Mouse (Mus musculus) testis, postnatal 14 days (tissue): ENCODE measurements around the gene Gm11099.

ENCODE experiments used
- DNase-seq: peaks from one replicate; pipeline ENCODE4 v3.0.0; 2021; ENCODE audit warnings: low spot score

The Gm11099 gene

DNA sequence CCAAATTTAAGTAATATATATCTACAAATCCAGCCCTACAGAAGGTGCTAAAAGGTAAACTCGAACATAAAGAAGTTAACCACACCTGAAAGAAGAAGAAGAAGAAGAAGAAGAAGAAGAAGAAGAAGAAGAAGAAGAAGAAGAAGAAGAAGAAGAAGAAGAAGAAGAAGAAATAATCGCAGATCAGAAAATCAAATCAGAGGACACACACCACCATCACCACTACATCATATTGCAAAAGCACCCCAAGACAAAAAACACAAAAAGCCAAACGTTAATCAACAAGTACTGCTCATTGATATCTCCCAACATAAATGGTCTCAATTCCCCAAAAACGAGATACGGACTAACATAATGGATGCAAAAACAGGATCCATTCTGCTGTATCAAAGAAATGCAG lies at the start of gene Gm11099:
Gm11099 (plus strand) TSS at position 301 of the 400 bp plus-strand sequence.
- no peak for DNase-seq

DNA sequence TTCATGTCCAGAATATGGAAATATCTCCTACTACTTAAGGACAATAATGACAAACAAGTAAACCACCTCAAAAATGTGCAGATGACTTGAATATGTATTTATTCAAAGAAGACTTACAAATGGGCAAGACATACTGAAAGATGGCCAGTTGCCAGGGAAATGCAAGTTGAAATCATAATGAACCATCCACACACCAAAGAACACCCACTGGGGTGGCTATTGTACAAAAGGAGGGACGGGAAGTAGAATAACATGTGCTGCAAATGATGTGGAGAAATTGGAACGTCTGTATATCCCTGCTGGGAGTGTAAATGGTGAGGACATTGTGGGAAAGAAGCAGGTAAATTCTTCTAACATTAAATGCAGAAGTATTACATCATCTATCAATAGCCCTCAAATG lies 46.3 kb upstream of the Gm11099 start:
- no peak for DNase-seq

DNA sequence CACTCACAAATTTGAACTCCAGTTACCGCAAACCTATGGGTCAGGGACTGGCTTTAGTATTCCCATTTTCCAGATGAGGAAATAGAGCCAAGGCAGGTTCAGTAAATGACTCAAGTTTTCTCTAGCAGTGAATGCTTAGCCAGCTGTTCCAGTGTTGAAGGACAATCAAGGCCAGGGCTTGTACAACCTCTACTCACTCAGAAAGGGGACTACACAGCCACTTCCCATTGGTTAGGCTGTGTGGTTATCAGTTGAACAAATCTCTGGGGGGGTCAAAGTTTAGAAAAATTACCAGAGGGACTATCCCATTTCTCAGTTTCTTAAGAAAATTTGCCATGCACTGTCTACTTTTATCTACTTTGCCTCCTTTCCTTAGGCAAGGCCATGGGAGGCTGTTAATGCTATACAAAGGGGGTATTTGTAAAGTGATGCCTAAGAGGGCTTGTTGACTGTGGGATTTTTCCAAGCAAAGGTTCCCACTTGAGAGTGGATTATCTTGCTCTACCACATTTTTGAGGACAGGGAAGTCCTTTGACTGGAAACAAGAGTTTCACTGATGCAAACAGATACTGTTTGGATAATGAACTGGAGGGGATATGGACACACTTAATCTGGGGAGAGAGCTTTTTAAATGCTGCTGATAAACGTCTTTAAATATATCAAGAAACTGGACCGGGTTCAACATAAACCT lies 30.2 kb upstream of the Gm11099 start:
- DNase-seq = no peak

DNA sequence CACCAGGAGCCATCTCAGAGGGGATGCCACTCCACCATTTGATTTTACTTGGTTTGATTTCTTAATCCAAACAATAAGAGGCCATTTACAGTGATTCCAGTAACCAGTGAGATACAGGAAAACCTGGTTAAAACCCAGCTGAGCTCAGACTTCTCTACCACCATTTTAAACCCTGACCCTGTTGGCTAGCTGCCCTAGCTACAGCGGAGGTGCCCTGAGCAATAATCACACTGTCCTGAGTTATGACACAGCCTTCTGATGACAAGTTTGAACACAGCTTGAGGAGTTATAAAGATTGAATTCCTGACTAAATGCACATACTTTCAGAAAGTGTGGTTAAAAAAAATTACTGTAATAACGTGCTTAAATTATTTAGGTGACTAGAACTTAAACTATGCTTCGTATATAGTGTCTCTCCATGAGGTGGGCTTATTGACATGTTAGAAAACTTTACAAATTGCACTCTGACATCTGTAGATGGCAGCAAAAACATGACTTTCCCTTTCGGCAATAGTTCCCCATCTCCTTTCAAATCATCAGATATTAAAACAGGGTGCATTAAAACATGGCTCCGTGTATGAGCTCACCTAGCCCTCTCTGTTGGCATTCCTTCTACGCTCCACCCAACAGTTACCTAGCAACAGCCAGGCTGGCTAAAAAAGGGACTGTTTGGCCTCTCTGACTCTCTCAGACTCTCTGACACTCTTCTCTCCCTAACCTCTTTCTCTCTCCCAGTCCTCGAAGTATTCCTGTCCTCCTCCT lies 29.1 kb upstream of the Gm11099 start:
- peak; percentile 11 for DNase-seq

DNA sequence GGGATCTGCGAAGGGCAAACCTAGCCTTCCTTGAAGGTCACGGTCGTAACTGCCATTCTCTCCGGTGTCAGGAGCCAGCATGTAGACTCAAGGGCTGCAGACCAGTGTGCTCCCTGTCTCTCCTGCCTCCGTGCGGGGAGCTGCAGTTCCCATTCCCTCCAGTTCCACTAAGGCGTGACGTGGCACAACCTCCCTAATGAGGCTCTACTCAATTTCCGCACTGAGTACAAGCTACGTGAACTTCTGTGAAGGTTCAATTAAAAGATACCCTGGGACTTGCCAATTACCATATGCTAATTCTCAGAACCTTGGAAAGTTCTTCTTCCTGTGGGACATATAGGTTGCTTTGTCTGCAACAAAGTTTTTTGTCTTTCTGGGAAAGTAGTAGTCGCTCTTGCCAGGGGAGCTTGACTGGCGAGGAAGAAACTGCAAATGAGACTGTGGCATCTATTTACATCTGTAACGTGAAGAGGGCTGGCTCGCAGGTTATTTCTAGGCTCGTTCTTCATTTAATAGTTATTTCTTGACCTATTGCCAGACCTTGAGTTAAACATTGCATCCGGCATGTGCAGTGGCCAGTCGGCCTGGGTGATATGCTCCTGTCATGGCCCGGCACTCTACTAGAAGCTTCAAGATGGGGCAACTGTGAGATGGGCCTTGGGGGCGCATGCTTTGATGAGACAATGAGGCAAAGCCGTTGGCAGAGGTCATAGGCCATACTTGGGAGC lies 26.8 kb upstream of the Gm11099 start:
- DNase-seq = no peak

DNA sequence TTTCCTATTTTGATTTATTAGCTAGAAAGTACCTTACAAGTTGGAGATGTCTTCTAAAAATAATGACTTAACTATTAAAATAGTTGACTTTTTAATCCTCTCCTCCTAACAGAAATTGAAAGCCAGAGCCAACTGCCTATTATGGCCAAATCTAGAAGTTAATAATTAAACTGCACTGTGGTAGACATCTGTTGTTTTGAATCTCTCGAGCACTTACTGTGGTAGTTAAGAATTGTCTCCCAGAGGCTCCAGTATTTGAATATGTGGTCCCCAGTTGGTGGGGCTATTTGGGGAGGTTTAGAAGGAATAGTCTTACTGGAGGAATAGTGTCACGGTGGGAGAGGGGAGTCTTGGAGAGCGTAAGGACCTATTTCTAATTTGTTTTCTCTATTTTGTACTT lies 18.2 kb upstream of the Gm11099 start:
- DNase-seq = no peak

DNA sequence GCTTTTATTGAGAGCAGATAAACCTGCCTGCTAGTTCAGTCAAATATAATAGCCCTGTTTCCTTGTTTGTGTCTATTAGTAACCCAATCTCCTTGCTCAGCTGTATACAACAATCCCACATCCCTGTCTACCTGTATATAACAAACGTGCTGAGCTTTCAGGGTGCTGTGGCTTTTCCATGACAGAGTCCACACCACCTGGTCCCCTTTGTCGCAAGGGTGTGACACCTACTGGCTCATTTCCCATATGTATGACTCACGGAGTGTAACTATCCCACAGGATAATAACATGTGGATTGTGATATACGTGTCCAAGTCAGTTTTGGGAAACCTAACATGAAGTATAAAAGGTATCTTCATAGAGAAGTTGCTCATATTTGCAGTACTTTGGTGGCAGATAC lies 16.8 kb upstream of the Gm11099 start:
- DNase-seq = no peak

DNA sequence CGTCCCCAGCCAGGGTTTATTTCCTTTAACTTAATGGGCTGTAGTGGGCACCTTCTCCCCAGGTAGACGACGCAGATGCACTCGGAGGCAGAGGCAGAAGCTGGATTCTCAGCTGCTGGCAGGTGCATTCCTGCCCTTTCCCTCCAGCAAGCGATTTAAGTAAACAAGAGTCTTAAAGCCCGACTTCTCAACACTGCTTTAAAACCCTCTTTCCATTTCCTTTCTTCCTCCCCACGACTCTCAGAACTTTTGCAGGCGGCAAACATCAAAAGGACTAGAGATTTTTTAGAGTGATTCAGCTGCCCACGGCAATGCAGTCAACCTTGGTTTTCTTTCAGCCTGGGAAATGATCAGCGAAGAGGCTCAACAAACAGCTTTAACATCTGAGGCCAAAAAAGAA lies 14.7 kb upstream of the Gm11099 start:
- no peak for DNase-seq

DNA sequence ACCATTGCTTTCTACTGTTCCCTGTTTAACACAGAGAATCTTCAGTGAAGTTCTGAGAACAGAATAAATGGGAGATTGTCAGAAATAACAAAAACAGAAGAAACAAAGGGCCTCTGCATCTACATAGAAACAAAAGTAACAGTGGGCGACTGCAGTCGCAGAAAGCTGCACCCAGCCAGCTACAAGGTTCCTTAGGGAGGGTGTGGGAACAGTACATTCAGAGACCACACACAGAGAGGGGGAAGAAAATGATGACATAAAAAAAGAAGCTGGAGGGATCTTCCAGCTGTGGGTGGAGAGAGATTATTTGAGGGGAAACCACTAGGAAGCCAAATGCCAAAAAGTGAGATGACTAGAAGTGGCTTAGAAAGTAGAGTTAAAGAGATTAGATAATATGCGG lies 20.6 kb downstream of the Gm11099 start:
- peak; percentile 45 for DNase-seq

DNA sequence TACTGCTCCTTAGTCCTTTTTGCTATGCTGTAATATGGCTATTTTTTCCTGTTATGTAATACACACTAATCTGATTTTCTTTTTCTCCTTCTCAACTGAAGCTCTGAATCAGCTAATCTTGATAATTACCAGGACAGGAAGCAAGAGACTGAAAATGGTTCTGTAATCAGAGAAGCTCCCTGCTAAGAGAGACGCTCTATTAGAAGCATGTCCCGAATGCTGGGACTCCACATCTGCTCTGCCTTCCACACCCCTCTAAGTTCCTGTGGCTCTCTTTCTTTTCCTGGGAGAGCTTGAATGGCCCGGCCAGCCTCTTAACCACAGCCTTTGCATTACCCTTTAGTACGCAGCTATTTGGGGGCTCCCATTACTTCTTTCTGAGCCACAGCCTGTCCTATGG lies 45.8 kb downstream of the Gm11099 start:
- no peak for DNase-seq

DNA sequence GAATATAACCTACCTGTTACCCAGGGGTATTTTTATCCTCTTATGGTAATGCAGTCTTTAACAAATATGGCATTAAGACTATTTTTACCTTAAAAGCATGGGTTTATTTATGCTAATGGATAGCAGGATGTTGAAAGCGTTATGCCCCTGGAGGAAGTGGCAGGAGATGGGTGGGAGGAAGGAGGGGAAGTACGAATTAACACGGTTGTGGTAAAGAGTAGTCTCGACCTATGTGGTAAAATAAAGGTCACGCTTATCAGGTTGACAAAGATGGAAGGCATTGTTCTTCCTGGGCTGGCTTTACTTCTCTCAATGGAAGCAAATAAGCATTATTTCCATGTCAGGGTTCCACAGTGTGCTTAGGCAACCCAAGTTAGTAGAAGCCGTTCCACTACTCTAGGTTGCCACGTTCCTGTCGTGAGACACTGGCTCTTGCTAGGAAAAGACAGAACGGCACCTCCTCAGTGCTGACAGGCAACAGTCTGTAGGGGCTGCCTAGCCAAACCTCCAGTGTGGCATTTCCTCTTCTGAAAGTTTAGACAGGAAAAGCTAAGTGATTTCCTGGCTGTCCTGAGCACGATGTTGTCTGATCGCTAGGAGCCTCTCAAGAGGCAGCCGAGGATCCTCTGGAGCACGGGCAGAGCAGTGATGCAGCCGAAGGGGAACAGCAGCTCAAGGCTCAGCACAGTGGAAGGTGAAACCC lies 47.7 kb downstream of the Gm11099 start:
- no peak for DNase-seq

DNA sequence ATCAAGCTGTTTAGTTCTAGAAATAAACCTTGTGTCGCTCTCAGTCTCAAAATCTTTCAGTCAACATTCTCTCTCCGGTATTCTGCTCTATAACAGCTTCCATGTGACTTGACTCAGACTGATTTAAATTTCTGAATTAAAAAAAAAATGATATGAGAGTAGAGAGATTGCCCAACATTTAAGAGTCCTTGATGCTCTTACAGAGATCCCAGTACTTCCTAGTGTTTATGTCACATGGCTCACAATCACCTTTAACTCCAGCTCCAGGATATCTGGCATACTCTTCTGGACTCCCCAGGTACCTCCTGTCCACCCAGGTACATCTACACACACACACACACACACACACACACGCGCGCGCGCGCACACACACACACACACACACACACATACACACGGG lies 53.1 kb downstream of the Gm11099 start:
- no peak for DNase-seq

DNA sequence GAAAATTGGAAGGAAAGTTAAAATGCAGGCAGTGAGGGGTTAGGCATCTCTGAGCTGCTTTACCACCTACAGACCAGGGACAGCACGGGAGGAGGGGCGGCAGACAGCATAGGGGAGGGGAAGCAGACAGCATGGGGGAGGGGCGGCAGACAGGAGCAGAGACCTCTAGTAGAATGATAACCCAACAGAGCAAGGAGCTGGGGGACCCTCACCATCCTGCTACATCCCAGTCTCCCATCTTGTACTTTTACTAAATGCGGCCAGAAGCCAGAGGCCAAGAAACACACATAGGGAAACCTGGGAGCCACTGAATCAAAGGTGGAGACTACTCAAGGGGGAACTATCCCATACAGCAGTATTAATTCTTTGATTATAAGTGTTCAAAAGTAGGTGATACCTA lies 59.1 kb downstream of the Gm11099 start:
- DNase-seq = no peak

DNA sequence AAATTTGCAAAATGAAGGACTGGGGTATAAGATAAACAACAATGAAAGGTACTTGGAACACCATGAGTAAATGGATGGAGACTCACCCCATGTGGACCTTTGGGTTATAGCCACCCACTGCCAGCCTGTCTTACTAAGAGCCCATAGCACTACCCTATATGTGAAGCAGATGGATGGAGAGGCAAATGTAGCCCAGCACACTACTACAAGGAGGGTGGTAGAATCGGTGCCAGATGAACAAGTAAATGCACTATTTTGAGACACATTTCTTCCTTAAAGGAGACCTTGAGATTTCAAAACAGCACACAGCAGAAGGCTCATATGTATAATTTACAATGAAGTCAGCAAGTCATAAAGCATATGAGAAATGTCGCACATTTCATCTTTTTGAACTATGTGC lies 66.3 kb downstream of the Gm11099 start:
- DNase-seq = no peak

DNA sequence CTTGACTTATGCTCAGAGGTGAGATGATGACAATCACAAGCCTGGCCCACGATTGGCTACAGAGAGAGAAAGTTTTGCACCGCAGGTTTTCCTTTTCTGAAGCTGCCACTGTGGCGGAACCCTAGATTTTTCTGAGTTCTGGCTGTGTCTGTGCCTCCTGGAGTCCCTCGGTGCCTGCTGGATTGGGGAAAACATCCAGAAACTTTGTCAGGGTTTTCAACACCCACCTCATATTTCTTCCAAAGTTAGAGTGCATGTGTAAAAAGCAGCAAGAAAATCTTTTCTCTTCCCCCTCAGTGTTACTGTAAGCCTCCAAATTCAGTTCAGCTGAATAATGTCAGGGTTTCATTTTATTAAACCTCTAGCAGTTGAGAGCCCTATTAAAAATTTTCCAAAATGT lies 82.1 kb downstream of the Gm11099 start:
- no peak for DNase-seq

DNA sequence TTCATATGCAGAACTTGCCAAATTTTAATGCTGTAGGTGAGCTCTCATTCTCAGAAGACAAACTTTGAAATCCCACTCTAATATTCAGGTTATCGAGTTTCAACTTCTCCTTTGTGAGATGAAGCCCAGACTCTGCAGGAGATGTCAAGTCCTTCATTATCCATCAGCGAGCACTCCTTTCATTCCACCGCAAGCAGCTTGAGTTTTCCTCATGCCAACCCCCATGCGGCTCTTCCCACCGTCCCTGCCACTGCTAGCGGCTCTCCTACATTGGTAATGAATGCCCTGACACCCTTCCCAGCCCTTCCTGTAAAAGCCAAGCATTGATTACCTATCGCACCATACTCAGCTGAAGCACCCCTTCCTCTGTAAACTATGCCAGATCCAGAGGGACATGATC lies 89.6 kb downstream of the Gm11099 start:
- DNase-seq = no peak

DNA sequence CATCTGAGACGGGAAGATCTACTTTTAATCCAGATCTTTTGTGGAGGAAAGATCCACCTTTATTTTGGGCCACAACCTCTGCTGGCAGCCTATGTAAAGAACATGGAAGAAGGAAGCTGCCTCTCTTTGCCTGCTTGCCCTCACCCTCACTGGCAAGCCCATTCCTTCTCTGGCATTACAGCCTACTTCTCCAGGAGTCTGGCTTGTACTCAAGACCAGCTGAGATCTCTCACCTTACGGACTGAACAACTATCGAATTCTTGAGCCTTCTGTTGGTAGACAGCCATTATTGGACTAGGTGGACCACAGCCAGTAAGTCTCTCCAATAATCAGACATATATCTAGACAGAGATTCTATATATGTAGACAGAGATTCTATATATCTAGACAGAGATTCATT lies 92.9 kb downstream of the Gm11099 start:
- no peak for DNase-seq

DNA sequence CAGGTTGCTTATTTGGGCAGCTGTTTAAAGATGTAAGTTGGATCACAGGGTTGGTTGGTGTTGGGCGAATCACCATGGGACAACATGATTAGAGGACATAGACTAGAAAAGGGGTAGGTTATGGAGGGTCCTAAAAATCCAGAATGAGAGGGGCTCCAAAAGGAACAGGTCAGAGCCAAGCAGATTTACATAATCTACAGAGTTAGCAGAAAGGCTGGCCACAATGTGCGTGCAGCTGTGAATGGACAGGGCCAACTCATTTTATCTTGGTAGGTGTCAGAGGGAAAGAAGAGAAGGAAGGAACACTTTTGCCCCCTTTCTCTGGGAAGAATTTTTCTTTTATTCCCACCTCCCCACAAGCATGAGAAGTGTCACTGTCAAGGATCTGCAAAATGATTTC lies 97.1 kb downstream of the Gm11099 start:
- DNase-seq = no peak

DNA sequence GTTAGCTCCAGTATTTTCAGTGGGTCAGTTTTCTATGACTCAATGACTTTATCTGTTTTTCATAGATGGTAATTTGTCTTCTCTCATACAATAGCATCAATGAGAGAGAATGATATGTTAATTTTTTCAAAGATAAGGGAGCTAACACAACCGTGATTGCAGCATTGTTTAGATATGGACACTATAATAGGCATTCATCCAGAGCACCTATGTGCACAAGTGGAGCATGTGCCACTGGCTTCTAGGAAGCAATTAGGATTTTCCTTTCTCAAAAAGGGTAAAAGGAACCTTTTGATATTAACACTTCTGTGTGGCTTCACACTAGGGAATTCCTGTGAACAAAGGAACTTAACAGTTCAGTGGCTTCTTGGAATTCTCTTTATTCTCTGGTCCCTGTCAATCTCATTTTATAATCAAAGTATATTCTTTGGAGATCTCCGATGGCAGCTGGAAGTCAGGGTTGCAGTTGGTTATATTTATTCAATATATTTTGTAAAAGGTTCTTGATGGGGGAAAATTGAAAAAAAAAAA lies 97.6 kb downstream of the Gm11099 start:
- no peak for DNase-seq
